Mouse (Mus musculus): ENCODE measurements around the gene Usp27x. TPM values are rescaled to one million over a fixed set of nuclear protein-coding genes. Genes with fewer than 3 reads are reported as not detected.

The Usp27x gene
- polyA plus RNA-seq, 1 experiment from 2014 or later, result 2.0 TPM

DNA sequence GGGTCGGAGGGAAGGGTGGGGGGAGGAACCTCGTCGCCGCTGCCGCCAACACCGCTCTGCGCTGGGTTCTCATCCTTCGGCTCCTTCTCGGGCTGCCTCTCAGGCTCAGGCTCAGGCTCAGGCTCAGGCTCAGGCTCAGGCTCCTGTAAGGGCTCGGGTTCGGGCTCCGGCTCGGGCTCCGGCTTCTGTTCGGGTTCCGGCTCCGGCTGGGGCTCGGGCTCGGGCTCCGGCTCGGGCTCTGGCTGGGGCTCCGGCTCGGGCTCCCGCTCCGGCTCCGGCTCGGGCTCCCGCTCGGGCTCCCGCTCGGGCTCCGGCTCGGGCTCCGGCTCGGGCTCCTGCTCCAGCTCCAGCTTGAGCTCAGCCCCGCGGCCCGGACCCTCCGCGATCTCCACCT is 311 bp downstream of the Usp27x start:
- H3K4me2 ChIP-seq (ENCODE audit: low read length), result peak overlapping the region; percentile 62
- H3K9ac ChIP-seq (replicated peaks; ENCODE audit: low read depth, low read length), result peak overlapping the region; percentile 60
- peak overlapping the region; percentile 92 for H3K27ac ChIP-seq (ENCODE audit: low read length)
- no peaks in the 10 kb centered on the region for H3K27me3 ChIP-seq (replicated peaks; ENCODE audit: control insufficient read depth, insufficient read depth, low read length)
- peaks cover 6% of the 10 kb centered on the region for H3K4me1 ChIP-seq (replicated peaks; ENCODE audit: control insufficient read depth, insufficient read depth, low read length)
- no peaks in the 10 kb centered on the region for H3K9me3 ChIP-seq (ENCODE audit: control insufficient read depth, low read length)
- ATAC-seq, result peak; percentile 42
- H3K4me3 ChIP-seq (replicated peaks; ENCODE audit: low read length), result peak overlapping the region; percentile 61
- no peaks in the 10 kb centered on the region for H3K36me3 ChIP-seq (ENCODE audit: control insufficient read depth, insufficient read depth)
- 26% methylated on average over 24 of the region's 40 CpGs for WGBS

DNA sequence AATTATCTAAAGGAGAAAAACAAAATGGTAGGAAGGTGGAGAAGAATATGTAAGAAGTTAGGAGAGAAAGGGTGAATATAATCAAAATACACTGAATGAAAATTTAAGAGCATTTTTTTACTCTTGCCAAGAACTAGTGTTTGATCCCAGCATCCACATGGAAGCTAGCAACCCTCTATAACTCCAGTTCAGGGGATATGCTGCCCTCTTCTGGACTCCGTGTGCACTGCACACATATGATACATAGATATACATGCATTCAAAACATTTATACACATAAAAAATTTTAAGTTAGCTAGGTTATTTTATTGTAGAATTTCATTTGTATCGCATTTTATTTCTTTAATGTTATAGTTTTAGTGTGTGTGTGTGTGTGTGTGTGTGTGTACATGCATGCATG is 50.2 kb downstream of the Usp27x start:
- WGBS, result 42% methylated on average over 2 of the region's 2 CpGs
- H3K36me3 ChIP-seq (ENCODE audit: control insufficient read depth, insufficient read depth), result no peaks in the 10 kb centered on the region
- no peak for ATAC-seq
- no peak overlapping the region for H3K27ac ChIP-seq (ENCODE audit: low read length)
- H3K4me1 ChIP-seq (replicated peaks; ENCODE audit: control insufficient read depth, insufficient read depth, low read length), result no peaks in the 10 kb centered on the region
- H3K4me3 ChIP-seq (replicated peaks; ENCODE audit: low read length), result no peak overlapping the region
- H3K27me3 ChIP-seq (replicated peaks; ENCODE audit: control insufficient read depth, insufficient read depth, low read length), result no peaks in the 10 kb centered on the region
- H3K9me3 ChIP-seq (ENCODE audit: control insufficient read depth, low read length), result no peaks in the 10 kb centered on the region
- no peak overlapping the region for H3K9ac ChIP-seq (replicated peaks; ENCODE audit: low read depth, low read length)
- no peak overlapping the region for H3K4me2 ChIP-seq (ENCODE audit: low read length)

DNA sequence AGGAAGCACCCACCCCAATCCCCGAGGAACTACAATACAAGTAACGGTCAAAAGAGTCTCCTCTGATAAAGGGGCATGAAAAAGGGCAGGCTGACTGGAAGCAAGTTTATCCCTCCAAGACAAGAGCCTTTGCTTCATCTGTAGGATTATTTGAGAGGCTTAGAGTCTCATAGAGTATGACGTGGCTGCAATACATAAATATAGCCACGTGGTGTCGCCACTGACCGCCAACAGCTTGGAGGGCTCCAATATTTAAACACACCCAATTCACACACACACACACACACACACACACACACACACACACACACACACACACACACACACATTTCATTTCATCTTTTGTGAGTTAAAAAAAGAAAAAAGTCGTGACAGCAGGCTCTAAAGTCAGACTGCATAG is 53.3 kb downstream of the Usp27x start:
- ATAC-seq, result no peak

More for the DNA sequence above, 53.3 kb downstream of the Usp27x start:
- no peak overlapping the region for H3K27ac ChIP-seq (ENCODE audit: low read length)
- H3K4me2 ChIP-seq (ENCODE audit: low read length), result no peak overlapping the region
- no peaks in the 10 kb centered on the region for H3K36me3 ChIP-seq (ENCODE audit: control insufficient read depth, insufficient read depth)
- no peaks in the 10 kb centered on the region for H3K9me3 ChIP-seq (ENCODE audit: control insufficient read depth, low read length)
- no peaks in the 10 kb centered on the region for H3K27me3 ChIP-seq (replicated peaks; ENCODE audit: control insufficient read depth, insufficient read depth, low read length)
- H3K9ac ChIP-seq (replicated peaks; ENCODE audit: low read depth, low read length), result no peak overlapping the region
- 14% methylated on average over 7 of the region's 7 CpGs for WGBS
- no peak overlapping the region for H3K4me3 ChIP-seq (replicated peaks; ENCODE audit: low read length)
- H3K4me1 ChIP-seq (replicated peaks; ENCODE audit: control insufficient read depth, insufficient read depth, low read length), result peaks cover 4% of the 10 kb centered on the region

Other genes with a start within 250 kb of the Usp27x start
- 6.1 and 6.2 TPM in 2 replicates for gene Clcn5, start 56.5 kb downstream of the Usp27x start, polyA plus RNA-seq (2015; fragmentation: Nextera tagmentation; extraction: Ambion mirVana)
- 0.11 and 0.16 TPM in 2 replicates for gene Foxp3, start 197.8 kb upstream of the Usp27x start, polyA plus RNA-seq (2015; fragmentation: Nextera tagmentation; extraction: Ambion mirVana)
- gene Ppp1r3f, start 198.5 kb upstream of the Usp27x start, polyA plus RNA-seq (2015; fragmentation: Nextera tagmentation; extraction: Ambion mirVana), result 4.1 and 4.6 TPM in 2 replicates
- gene Ccdc22, start 229.7 kb upstream of the Usp27x start, polyA plus RNA-seq (2015; fragmentation: Nextera tagmentation; extraction: Ambion mirVana), result 40.5 and 43.9 TPM in 2 replicates
- gene Cacna1f, start 231.3 kb upstream of the Usp27x start, polyA plus RNA-seq (2015; fragmentation: Nextera tagmentation; extraction: Ambion mirVana), result 0.06 and 0.16 TPM in 2 replicates